Mouse (Mus musculus): Measurements from ENCODE around the gene Rpusd2.
A peak's percentile ranks its signal among the peaks of the same experiment; 100 is the strongest.

DNA sequence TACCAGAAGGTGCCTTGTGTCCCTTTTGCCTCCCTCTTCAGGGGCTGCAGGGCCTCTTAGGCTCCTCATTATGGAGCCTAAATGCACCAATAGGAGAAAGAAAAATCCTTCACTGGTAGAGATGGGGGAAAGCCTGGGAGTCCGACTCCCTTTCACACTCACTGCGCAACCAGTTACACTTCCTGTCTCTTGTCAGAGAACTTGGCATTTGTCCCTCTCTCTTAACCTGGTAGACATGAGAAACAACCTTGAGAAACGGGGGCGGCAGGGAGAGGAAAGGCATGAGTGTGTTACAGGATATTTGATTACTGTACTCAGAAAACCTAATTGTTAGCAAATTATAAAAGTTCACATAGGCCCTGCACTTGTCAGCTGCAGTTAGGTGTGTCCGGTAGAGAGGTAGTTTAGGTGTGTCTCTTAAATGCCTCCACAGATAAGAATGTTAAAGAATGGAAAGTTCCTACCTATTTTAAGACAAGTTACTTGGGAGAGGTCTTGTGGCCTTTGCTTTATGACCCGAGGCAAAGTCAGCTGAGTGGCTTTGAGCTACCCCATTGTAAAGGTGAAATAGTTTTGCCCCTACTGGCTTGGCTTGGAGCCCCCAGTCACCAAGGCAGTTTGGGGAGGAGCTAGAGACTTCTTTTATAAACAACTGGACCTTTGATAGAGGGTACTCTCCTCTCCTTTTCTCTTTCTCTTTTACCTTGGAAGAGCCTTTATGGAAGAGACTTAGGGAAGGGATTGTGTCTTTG, 36.3 kb upstream of the Rpusd2 start:
- TF ChIP-seq POLR2A (IDR thresholded peaks at IDR 0.05; ENCODE audit: insufficient read depth, low read length) (no peak), EP300 (IDR thresholded peaks at IDR 0.05; ENCODE audit: insufficient read depth, low read depth, low read length) (peak; percentile 78; the same call in 1 of the 2 replicates), CTCF (IDR thresholded peaks at IDR 0.05; ENCODE audit: low read depth, low read length) (no peak)
